Mouse (Mus musculus) MEL (cell line): Measurements from ENCODE around the gene Olfr429. TPM values are rescaled to one million over a fixed set of nuclear protein-coding genes. Genes with fewer than 3 reads are reported as not detected.

Experiments
- polyA plus RNA-seq, 2 experiments: library from polyadenylated mRNA; stranded (reverse) in 1 of 2; unstranded in 1 of 2; fragments of >175 nt in 1 of 2; fragments of >200 nt in 1 of 2; gene quantifications; 2 replicates each; pipeline versions ENCODE4 v1.2.1 to v1.2.4; 2012; ENCODE audit warnings: low replicate concordance in 2 of 2, low read depth in 1 of 2; ENCODE audit not compliant: insufficient read length in 2 of 2, insufficient read depth in 1 of 2, missing spikeins in 1 of 2
- total RNA-seq: library from RNA; depleted of rRNA; stranded (reverse); fragments of 300-350 nt; gene quantifications from 2 replicates; pipeline ENCODE4 v1.2.3, GENCODE M21; 2012; rRNA removed

Gene Olfr429
- total and polyA plus RNA-seq, 3 experiments, result not detected

Other genes starting within 250 kb of the Olfr429 start
- gene Ifi211, start 171.3 kb upstream of the Olfr429 start, total RNA-seq, result not detected in 2 replicates
- gene Ifi211, start 171.3 kb upstream of the Olfr429 start, polyA plus RNA-seq, result not detected
- gene Mndal, start 141.8 kb upstream of the Olfr429 start, total RNA-seq, result not detected in 2 replicates
- gene Mndal, start 141.8 kb upstream of the Olfr429 start, polyA plus RNA-seq, result not detected
- 0.08 and 0.10 TPM in 2 replicates for gene Ifi203, start 141.7 kb upstream of the Olfr429 start, total RNA-seq
- gene Ifi203, start 141.7 kb upstream of the Olfr429 start, polyA plus RNA-seq, result under 1 TPM in 1 of 2 experiments, not detected in 1; 0.25 TPM
- gene Ifi202b, start 101.6 kb upstream of the Olfr429 start, total RNA-seq, result not detected in 2 replicates
- not detected for gene Ifi202b, start 101.6 kb upstream of the Olfr429 start, polyA plus RNA-seq
- gene Ifi205, start 52.5 kb upstream of the Olfr429 start, total RNA-seq, result not detected in 2 replicates
- not detected for gene Ifi205, start 52.5 kb upstream of the Olfr429 start, polyA plus RNA-seq
- gene Olfr433, start 43.6 kb upstream of the Olfr429 start, total RNA-seq, result not detected in 2 replicates
- gene Olfr433, start 43.6 kb upstream of the Olfr429 start, polyA plus RNA-seq, result not detected
- not detected in 2 replicates for gene Olfr432, start 35.1 kb upstream of the Olfr429 start, total RNA-seq
- gene Olfr432, start 35.1 kb upstream of the Olfr429 start, polyA plus RNA-seq, result not detected
- not detected in 2 replicates for gene Olfr430, start 17.7 kb upstream of the Olfr429 start, total RNA-seq
- not detected for gene Olfr430, start 17.7 kb upstream of the Olfr429 start, polyA plus RNA-seq
- not detected in 2 replicates for gene Olfr427, start 12.6 kb downstream of the Olfr429 start, total RNA-seq
- gene Olfr427, start 12.6 kb downstream of the Olfr429 start, polyA plus RNA-seq, result not detected
- not detected in 2 replicates for gene Olfr231, start 36.8 kb downstream of the Olfr429 start, total RNA-seq
- not detected for gene Olfr231, start 36.8 kb downstream of the Olfr429 start, polyA plus RNA-seq
- gene Olfr424, start 47.2 kb downstream of the Olfr429 start, total RNA-seq, result not detected in 2 replicates
- gene Olfr424, start 47.2 kb downstream of the Olfr429 start, polyA plus RNA-seq, result not detected
- gene Olfr420, start 71.3 kb downstream of the Olfr429 start, total RNA-seq, result not detected in 2 replicates
- not detected for gene Olfr420, start 71.3 kb downstream of the Olfr429 start, polyA plus RNA-seq
- gene Spta1, start 88.4 kb downstream of the Olfr429 start, total RNA-seq, result 39.1 and 43.5 TPM in 2 replicates
- gene Spta1, start 88.4 kb downstream of the Olfr429 start, polyA plus RNA-seq, result 10 to 100 TPM; 46.1 to 98.0 TPM
- not detected in 2 replicates for gene Olfr419, start 167.7 kb downstream of the Olfr429 start, total RNA-seq
- gene Olfr419, start 167.7 kb downstream of the Olfr429 start, polyA plus RNA-seq, result under 1 TPM in 1 of 2 experiments, not detected in 1; 0.31 TPM
- not detected in 2 replicates for gene Mptx1, start 246.2 kb downstream of the Olfr429 start, total RNA-seq
- gene Mptx1, start 246.2 kb downstream of the Olfr429 start, polyA plus RNA-seq, result not detected